Mouse (Mus musculus) layer of hippocampus, postnatal 10 days (tissue): ENCODE results near the gene Nr2c2ap. TPM values are rescaled to one million over a fixed set of nuclear protein-coding genes. Genes with fewer than 3 reads are reported as not detected.

Source experiments
- DNase-seq, 2 experiments: peaks; one replicate each; pipeline ENCODE4 v3.0.0; 2021; ENCODE audit warnings: low spot score in 2 of 2
- microRNA-seq, 2 experiments: library from miRNA; unstranded; fragments of <30 nt; microRNA quantifications; one replicate each; pipeline ENCODE4 v1.2.0; 2021
- total RNA-seq, 2 experiments: library from RNA; stranded (reverse); gene quantifications; 2 replicates each; pipeline ENCODE4 v1.2.3; 2021

Nr2c2ap gene
- total RNA-seq, 2 experiments from 2014 or later: 36.1 to 41.7 TPM

DNA sequence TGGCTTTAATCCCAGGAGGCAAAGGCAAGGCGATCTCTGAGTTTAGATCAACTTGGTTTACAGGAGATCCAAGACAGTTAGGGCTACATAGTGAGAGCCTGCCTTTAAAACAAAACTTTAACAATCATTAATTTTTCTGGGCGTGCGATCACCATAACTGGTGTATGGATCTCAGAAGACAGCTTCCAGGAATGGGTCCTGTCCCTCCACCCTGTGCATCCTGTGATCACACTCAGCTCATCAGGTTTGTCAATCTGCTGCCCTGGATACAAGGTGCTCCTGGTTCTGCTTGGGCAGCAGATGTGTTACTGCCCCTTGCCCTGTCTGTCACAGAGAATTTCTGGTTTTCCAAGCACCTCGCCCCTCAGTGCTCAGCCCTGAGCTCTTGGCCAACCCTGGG lies 28.1 kb downstream of the Nr2c2ap start:
- DNase-seq: no peak

DNA sequence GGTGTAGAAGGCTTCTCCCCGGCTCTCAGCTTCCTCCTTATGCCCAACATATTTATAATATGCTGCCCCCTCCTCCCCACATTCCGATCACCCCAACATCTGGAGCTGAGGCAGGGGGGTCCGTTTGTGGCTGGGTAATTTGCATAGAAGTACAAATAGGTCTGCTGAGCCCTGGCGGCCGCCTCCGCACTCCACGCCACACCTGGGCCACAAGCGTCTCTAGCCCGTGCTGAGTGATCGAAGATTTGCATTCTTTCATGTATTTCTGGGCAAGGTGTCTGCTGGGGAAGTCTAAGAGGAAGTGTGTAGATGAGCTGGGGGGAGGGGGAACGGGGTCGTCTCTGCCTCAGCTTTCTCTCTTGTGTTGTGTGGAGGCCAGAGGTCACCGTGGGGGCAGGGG lies 28.9 kb downstream of the Nr2c2ap start:
- DNase-seq: no peak

DNA sequence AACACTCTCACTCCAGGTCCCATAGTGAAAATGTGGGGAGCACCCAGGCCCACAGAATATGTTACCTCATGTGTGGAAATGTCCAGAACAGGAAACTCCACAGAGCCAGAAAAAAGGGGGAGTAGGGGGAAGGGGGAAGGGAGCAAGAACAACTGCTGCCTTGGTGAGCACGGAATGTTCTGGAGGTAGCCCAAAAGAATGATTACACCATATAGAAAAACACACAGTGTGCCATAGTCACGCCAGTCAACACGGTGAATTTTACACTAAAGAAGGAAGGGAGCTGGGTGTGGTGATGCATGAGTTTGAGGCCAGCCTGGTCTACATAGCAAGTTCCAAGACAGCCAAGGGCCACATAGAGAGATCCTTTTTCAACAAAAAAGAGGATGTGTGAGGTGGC lies 32.2 kb downstream of the Nr2c2ap start:
- no peak for DNase-seq

DNA sequence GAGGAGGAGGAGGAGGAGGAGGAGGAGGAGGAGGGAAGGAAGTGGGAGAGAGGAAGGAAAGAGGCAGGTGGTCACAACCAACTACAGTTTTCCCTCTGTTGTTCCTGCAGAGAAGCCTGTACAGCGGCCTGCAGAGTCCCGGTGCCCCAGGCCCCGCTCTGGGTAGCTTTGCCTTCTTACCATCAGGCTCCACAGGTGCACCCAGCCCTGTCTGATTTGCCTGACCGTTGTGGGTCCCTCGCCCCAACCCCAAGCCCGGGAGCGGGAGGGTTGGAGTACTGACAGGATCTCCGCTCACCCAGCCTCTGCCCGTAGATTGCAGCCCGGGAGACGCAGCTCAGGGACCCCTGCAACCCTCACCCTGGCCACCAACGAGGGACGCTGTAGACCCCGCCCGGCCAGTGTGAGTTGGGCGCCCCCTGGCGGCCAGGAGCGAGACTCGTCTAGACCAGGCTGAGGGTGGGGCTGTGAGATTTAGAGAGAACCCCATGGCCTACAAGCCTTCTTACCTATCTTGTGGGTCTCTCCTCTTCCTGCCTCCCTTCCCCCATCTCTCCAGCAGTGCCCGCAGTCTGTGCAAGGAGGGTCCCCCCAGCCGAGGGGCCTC lies 35.5 kb downstream of the Nr2c2ap start:
- peak; percentile 77 to 81 for DNase-seq

DNA sequence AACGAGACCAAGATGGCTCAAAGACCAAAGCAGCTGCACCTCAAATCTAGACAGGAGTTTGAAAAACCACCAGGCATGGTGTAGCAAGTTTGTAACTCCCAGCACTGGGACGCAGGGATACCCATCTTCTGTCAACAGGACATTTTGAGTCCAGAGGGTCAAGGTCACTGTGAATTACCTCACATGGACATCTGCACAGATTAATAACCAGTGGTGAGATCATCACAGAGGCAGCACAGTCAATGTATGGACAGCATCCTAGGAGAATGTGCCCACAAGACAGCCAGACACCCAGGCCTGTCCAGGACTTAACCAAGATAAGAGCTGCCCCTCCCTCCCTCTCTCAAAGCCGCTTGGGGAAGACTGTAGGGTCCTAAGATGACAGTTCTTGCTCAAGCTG lies 39.0 kb downstream of the Nr2c2ap start:
- no peak for DNase-seq

DNA sequence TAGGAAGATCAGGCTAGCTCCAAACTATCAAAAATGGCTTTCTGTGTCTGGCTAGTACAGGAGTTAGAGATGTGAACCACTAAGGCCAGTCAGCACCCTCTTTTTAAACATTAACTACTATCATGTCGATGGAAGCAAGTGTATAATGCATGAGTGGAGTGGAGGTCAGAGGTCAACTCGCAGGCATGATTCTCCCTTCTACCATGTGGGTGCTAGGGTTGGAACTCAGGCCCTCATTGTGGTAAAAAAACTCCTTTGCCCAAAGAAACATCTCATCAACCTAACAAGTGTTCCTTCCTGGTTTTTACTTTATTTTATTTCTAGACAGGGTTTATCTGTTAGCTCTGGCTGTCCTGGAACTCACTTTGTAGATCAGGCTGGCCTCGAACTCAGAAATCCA lies 39.6 kb downstream of the Nr2c2ap start:
- DNase-seq: no peak

DNA sequence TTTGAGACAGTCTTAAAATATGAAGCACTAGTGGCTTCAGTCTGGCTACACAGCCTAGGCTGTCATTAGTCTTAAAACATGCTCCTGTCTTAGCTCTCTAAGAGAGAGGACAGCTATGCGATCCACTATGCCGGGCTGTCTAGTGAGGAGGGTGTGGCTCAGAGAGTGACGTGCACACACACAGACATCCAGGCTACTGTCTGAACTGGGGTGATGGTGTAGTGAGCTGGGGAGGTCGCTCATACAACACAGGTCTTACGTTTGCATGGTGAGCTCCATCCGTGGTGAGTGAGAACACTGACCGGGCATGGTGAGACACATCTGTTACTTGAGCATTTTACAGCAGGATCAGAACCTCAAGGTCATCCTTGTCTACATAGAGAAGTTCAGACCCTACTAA lies 40.1 kb downstream of the Nr2c2ap start:
- DNase-seq: no peak

DNA sequence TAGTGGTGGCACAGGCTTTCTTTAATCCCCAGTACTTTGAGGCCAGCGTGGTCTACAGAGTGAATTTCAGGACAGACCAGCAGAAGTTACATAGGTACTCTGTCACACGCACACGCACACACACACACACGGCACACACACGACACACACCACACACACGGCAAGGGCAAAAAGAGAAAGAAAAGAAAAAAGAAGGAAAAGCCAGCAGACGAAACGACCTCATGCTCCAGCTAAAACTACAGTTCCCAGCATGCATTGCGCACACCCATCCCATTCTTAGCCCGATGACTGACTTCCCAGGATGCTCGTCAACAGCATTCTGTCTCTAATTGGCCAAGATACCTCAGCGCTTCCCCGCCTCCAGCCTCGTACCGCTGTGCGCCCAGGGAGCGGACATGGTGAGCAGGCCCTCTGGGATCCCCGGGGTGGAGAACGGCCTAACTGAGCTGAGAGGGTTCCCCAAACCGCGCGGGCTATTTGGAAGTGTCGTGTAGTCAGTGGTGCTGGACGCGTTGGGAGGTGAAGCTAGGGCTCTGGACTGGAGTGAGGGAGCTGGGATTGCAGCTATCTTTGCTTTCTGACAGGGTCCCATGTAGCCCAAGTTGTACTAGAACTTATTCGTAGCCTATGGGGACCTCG lies 41.0 kb downstream of the Nr2c2ap start, which contains the start of gene Tmem161a:
Tmem161a (plus strand) TSS at position 314 of the 639 bp plus-strand sequence.
- DNase-seq: peak; percentile 88 to 90

DNA sequence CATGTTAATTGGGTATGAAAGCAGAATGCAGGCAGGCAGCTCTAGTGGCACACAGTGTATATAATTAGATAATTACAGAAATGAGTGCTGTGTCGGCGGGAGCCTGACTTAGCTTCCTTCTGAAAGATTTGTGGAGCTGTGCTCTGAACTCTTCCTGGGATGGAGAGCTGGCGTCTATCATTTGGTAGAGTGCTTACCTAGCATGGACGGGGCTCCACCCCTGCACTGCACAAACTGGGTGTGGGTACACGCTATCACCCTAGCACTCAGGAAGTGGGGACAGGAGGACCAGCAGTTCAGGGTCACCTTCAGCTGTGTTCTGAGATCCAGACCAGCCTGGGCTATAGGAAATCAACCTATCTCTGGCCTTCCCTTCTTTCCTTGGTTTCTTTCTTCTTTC lies 42.2 kb downstream of the Nr2c2ap start:
- DNase-seq: no peak

DNA sequence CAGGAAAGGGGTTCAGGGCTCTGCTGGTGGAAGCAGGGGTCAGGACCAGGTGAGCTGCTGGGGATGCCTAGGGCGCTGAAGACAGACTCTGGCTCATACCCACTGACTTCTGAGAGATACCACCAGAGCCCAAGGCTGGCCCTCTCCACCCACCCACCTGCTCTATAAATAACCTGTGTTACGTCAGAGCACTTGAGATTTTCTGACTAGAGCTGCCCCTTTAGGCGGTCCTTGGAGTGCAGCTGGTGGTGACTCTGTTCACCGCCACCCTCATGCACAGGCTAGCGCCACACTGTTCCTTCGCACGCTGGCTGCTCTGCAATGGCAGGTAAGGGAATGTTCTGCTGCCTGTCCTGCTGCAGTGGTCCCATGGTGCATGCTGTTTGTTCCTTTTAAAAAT lies 42.9 kb downstream of the Nr2c2ap start:
- no peak for DNase-seq

DNA sequence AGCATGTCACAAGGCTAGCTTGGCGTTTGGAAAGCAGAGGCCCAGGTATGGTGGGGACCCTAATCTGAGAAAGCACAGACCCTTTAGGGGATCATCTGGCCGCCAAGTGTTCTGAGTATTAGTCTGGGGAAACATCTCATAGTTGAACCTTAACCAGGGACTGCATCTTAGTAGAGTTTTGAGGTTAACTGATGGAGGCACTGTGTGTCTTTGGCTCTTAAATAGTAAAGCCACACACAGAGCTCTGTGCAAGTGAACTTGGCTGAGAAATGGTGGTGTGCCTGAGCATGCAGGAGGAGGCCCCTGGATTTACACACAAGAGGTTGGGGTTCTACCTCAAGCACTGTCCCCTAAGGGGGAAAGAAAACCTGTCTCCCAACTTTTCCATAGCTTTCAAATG lies 47.1 kb downstream of the Nr2c2ap start:
- no peak for DNase-seq

DNA sequence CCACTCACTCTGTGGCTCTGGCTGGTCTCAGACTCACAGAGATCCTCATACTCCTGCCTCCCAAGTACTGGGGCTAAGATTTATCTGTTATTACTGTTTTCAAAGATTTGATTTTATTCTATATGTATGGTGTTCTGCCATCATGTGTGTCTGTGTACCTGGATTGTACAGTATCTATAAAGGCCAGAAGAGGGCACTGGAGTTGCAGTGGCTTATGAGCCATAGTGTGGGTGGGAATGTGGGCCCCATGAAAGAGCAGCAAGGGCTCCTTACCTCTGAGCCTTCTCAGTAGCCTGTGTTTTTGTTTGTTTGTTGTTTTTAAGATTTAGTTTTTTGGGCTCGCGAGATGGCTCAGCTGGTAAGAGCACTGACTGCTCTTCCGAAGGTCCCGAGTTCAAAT lies 47.9 kb downstream of the Nr2c2ap start:
- no peak for DNase-seq

DNA sequence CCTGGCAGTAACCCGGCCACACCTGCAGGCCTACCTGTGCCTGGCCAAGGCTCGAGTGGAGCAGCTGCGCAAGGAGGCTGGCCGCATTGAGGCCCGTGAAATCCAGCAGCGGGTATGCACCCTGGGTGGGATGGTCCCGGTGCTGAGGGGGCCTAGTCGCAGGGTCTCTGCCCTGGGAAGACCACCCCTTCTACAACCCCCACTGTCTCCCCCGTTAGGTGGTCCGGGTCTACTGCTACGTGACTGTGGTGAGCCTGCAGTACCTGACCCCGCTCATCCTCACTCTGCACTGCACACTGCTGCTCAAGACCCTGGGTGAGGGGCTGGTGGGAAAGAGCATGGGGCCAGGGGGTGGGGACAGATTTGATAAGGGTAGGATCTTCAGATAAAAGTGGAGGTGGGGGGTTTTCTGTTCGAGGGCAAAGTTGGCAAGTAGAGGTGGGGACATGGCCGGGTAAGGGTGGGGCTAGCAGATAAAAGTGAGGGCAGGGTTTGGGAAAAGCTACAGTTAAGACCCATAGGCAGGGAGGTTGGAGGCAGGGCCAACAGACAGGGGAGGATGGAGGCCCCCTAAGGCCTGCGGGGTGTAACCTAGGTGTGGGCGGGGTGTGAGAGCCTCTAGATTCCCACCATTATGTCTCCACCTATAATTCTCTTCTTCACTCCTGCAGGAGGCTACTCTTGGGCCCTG lies 50.2 kb downstream of the Nr2c2ap start:
- no peak for DNase-seq

DNA sequence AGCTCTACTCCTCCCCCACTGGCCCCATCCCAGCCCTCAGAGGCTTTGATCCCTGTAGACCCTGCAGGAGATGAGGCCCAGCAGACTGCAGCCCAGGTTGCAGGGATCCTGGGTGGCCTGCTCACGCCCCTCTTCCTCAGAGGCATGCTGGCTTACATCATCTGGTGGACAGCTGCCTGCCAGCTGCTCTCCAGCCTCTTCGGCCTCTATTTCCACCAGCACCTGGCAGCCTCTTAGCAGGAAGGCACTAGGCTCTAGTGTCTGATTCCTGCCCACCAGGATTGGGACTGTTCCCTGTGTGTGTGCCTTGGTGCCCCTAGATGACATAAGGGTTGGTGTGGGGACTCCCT lies 50.7 kb downstream of the Nr2c2ap start:
- no peak for DNase-seq

DNA sequence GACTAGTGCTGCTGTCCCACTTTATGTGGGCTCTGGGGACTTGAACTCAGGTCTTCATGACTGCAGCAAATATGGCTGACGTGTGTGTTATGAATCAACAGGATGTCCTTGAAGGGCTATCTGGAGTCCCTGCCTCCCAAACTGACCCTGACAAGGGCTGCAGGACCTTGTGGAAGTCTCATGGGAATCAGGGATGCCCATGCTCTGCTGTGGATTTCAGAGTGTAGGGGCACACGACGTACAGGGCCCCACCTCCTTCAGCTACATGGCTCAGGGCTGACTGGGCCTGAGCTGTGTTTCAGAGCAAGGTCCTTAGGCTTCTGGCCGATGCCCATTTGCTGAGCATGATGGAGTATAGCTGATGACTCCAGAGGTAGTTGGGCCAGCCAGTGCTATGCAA lies 52.1 kb downstream of the Nr2c2ap start:
- DNase-seq: no peak

Small RNAs within 50 kb of the gene (microRNA-seq; reads per million reads assigned to microRNA genes)
- gene Mir7066: 9.2 to 18.0 reads per million in 2 experiments

Other genes with a start within 250 kb of the Nr2c2ap start
- 1 to 10 TPM; 2.5 to 2.8 TPM for gene Cilp2, start 243.6 kb upstream of the Nr2c2ap start, total RNA-seq
- under 1 TPM; 0.49 to 0.62 TPM for gene Tssk6, start 229.1 kb upstream of the Nr2c2ap start, total RNA-seq
- gene Ndufa13, start 228.8 kb upstream of the Nr2c2ap start, total RNA-seq: 100 to 1,000 TPM; 137 to 147 TPM
- 10 to 100 TPM; 11.8 to 14.1 TPM for gene Yjefn3, start 228.6 kb upstream of the Nr2c2ap start, total RNA-seq
- 10 to 100 TPM; 40.9 to 43.3 TPM for gene Gatad2a, start 134.9 kb upstream of the Nr2c2ap start, total RNA-seq
- gene Mau2, start 88.6 kb upstream of the Nr2c2ap start, total RNA-seq: 10 to 100 TPM; 73.4 to 74.8 TPM
- gene Sugp1, start 88.5 kb upstream of the Nr2c2ap start, total RNA-seq: 10 to 100 TPM; 50.0 to 54.7 TPM
- 1 to 10 TPM; 1.3 to 2.5 TPM for gene Tm6sf2, start 58.4 kb upstream of the Nr2c2ap start, total RNA-seq
- gene Hapln4, start 47.9 kb upstream of the Nr2c2ap start, total RNA-seq: 1 to 10 TPM; 6.8 to 7.7 TPM
- gene Ncan, start 10.5 kb upstream of the Nr2c2ap start, total RNA-seq: 100 to 1,000 TPM; 575 to 578 TPM
- 10 to 100 TPM; 10.5 to 12.0 TPM for gene Rfxank, start 7.8 kb downstream of the Nr2c2ap start, total RNA-seq
- gene Borcs8, start 8.2 kb downstream of the Nr2c2ap start, total RNA-seq: 10 to 100 TPM; 39.9 to 46.5 TPM
- under 1 TPM; 0.57 to 0.67 TPM for gene Mef2b, start 8.4 kb downstream of the Nr2c2ap start, total RNA-seq
- gene Tmem161a, start 41.0 kb downstream of the Nr2c2ap start, total RNA-seq: 10 to 100 TPM; 52.3 to 54.7 TPM
- 10 to 100 TPM; 27.9 to 28.8 TPM for gene Slc25a42, start 81.0 kb downstream of the Nr2c2ap start, total RNA-seq
- 100 to 1,000 TPM; 128 to 138 TPM for gene Sugp2, start 102.9 kb downstream of the Nr2c2ap start, total RNA-seq
- gene Armc6, start 103.1 kb downstream of the Nr2c2ap start, total RNA-seq: 10 to 100 TPM; 88.5 to 90.7 TPM
- gene Homer3, start 151.5 kb downstream of the Nr2c2ap start, total RNA-seq: 10 to 100 TPM; 45.7 to 47.0 TPM
- 10 to 100 TPM; 49.0 to 53.0 TPM for gene Ddx49, start 171.2 kb downstream of the Nr2c2ap start, total RNA-seq
- gene Cope, start 171.2 kb downstream of the Nr2c2ap start, total RNA-seq: 100 to 1,000 TPM; 122 to 145 TPM
- gene Cers1, start 184.4 kb downstream of the Nr2c2ap start, total RNA-seq: 10 to 100 TPM; 94.6 to 99.0 TPM
- 10 to 100 TPM; 13.2 to 23.5 TPM for gene Gdf1, start 198.5 kb downstream of the Nr2c2ap start, total RNA-seq
- gene Upf1, start 221.9 kb downstream of the Nr2c2ap start, total RNA-seq: 10 to 100 TPM; 50.8 to 51.0 TPM
- under 1 TPM in 1 of 2 experiments, not detected in 1; 0.31 TPM for gene Comp, start 242.2 kb downstream of the Nr2c2ap start, total RNA-seq